Mouse (Mus musculus) gastrocnemius, postnatal 4 days (tissue): Measurements from ENCODE around the gene Slc16a5. TPM values are rescaled to one million over a fixed set of nuclear protein-coding genes. Genes with fewer than 3 reads are reported as not detected.

Experiments used
- DNase-seq, 2 experiments: peaks; one replicate each; pipeline ENCODE4 v3.0.0; 2021 to 2022; ENCODE audit warnings: low spot score in 2 of 2, mixed read lengths in 2 of 2
- long read RNA-seq, 2 experiments: library from polyadenylated mRNA; stranded (forward); transcript quantifications; one replicate each; pipeline ENCODE4 v2.0.0; 2021
- total RNA-seq, 2 experiments: library from RNA; stranded (reverse); gene quantifications; 2 replicates each; pipeline ENCODE4 v1.2.3; 2021

The Slc16a5 gene
- not detected for total RNA-seq
- long read RNA-seq, experiment 1: 0 reads
- long read RNA-seq, experiment 2: 0 reads

GRCm38 (mm10) chr11:115462243-115462891, at the start of gene Slc16a5:
Slc16a5 (plus strand) TSS chr11:115462474.
- no peak for DNase-seq

DNA sequence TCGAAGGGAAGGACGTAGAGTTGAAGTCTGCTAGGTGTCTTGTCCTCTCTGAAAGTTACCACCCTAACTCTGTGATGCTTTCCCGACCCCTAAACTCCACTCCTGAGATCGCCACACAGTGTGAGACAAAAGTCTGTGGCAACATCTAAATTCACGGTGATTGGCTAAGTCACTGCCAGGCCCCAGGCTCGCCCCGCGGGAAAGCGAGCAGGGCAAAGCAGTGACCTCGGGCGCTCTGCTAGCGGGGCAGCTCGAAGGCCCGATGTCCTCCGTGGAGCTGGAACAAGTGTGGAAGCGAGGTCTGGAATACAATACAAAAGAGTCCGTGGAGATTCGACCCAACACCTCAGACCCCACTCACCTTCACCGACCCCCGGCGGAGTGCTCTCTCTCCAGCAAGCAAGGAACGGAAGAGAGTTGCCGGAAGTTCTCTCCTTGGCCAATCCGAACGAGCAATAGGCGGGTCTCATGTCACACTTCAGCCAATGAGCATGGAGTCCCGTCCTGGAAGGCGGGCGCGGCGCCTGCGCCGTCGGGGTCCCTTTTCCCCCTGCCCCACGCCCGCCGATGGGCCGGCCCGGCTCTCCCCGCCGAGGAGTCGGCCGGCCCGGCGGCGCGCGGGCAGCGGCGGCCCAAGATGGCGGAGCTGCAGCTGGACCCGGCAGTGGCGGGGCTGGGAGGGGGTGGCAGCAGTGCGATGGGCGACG, 42.6 kb upstream of the Slc16a5 start, which contains the start of the genes Atp5h and Kctd2:
Gene Atp5h, minus strand, starts transcription at position 432 of the 707 bp plus-strand sequence.
Gene Kctd2, plus strand, starts transcription at position 598 of the 707 bp plus-strand sequence.
- peak; percentile 92 to 94 for DNase-seq

DNA sequence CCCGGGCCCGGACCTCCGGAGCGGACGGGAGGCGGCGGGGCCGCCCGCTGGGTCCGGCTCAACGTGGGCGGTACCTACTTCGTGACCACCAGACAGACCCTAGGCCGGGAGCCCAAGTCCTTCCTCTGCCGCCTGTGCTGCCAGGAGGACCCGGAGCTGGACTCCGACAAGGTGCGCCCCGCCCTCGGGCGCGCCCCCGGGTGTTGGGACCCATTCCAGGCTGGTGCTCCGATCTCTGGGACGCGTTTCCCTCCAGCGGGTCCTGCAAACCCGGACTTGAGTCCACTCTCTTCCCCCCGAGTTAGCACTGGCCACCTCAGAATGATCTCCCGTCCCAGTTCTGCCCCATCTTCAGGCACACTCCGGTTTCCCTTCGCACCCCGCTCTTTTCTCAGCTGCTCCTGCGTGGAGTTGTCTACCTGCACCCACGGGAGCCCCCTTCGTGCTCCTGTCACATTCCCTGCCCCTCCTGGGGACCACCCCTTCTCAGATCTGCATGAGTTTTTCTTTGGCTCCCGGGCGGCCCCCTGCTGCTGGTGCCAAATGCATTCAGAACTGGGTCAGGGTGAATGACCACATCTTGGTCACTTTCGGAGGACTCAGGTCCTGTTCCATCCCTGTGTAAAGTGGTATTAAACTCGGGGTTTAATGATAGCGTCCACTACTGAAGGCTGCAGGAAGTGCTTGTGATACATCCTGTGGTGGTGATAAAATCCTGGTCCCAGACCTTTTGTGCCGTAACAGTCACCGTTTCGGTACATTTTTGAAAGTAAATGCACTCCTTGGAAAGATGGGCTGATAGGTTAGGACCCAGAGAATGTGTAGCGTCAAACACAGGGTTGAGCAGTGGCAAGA, 41.7 kb upstream of the Slc16a5 start:
- peak; percentile 54 to 72 for DNase-seq

- no peak for DNase-seq
These were observed 40.9 kb upstream of the Slc16a5 start for GRCm38 (mm10) chr11:115421328-115421727.

DNA sequence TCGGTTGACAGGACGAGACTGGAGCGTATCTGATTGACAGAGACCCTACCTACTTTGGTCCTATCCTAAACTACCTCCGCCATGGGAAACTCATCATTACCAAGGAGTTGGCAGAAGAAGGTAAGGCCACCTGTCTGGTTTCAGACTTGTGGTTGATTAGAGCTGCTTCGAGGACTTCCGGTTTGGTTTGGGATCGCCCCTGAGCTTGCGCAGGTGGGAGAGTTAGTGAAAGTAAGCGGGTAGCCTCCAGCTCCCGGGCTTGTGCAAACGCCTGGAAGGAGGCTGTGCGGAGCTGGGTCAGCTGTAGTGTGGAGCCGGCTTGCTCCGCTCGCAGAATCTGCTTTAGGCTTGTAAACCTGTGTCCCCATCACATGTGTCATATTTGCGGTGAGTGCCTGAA, 40.3 kb upstream of the Slc16a5 start:
- no peak for DNase-seq

DNA sequence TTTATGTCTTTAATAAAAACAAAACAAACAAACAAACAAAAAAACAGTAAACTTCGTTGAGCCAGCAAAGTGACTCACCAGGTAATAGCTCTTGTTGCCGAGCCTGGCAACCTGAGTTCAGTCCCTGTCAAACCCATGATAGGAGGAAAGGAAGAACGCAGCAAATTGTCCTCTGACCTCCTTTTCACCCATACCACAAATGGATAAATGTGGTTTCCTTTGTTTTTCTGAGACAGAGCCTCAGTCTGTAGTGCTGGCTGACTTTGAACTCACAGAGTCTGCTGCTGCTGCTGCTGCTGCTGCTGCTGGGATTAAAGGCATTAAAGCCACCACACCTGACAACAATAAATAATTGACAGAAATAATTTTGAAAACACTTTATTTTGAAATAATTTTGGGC, 39.2 kb upstream of the Slc16a5 start:
- DNase-seq: no peak

GRCm38 (mm10) chr11:115424666-115425065, 37.6 kb upstream of the Slc16a5 start:
- DNase-seq: no peak

- no peak for DNase-seq
These were observed 36.6 kb upstream of the Slc16a5 start for GRCm38 (mm10) chr11:115425671-115426070.

GRCm38 (mm10) chr11:115427482-115428331, 34.6 kb upstream of the Slc16a5 start:
- peak in 1 of 2 experiments; percentile 63 for DNase-seq

DNA sequence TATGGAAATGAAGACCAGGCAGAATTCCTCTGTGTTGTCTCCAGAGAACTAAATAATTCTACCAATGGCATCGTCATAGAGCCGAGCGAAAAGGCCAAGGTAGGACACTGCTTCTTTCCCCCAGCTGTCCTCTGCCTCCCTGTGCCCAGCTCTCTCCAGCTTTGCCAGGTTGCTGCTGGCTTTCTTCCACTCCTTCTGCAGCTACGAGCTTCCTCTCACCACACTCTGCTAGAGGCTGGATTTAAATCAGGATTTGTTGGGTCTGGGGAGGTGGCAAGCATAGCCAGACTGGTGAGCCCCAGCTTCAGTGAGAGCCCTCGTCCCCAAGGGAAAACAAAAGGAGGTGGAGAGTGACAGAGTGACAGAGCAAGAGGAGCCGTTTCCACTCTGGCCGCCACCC, 33.0 kb upstream of the Slc16a5 start:
- DNase-seq: no peak

DNA sequence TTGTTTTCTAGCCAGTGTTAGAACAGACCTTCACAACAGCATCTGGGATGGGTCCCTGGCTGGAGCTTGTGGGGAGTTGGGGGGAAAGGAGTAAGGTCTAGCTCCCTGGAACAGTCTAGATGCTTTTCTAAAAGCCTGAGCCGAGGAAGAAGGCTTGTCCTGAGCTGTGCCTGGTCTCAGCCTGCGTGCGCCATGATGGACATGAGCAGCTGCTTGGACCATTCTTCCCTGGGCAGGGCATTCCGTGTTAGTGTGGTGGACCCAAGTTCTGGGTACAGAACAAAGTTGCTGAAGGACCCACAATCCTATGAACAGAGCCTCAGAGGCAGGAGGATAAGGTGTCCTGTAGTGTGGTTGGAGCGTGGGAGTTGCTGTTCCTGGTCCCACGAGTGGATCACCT, 31.7 kb upstream of the Slc16a5 start:
- no peak for DNase-seq

DNA sequence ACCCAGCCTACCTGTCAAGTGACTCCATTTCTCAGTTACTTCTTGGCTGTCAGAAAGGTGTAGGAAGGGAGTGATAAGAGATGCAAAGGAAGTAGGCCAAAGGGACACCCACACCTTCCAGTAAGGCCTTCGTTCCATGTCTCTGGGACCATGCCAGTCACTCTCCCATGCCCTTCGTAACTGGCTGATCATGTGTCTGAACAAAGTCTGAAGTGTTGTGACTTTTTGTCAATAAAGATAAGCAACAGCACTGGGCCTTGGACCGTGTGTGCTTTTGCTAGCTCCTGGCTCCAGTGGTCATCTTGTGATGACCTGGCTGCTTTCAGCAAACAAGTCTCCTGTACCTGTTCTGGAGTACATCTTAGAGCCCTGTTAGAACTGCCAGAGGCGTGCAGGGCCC, 29.5 kb upstream of the Slc16a5 start:
- no peak for DNase-seq

- no peak for DNase-seq
These were observed 28.9 kb upstream of the Slc16a5 start for GRCm38 (mm10) chr11:115433342-115433741.

DNA sequence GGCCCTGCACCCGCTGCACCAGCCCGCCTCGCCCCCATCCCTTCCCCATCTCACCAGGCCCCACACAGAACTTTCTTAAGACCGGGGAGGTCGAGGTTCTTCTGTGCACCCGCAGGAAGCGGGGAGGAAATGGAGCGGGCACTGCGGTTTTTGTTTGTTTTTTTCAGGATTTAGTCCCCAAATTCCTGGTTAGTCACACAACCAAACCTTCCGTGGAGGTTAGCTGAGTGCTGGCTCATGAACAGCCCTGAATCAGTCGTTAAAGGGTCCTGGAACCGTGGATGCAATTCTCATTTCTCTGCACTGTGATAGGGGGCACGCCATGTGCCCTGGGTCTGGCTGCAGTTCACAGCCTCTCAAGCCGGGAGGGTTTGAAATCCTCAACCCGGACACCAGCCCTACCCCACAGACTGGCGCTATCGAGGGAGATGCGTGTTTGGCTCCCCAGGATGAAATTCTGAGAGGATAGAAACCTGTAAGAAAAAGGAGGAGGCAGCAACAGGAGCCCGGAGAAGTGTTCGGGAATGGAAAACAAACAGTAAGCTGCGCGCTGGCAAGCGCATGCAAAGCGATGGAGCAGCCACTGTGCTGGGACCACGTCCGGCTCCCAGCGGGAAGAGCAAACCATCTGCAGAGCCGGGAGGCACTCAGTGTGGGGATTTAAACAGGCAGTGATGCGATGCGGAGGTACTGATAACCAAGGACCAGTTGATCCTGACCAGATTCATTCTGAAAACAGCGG, 26.5 kb upstream of the Slc16a5 start:
- no peak for DNase-seq

DNA sequence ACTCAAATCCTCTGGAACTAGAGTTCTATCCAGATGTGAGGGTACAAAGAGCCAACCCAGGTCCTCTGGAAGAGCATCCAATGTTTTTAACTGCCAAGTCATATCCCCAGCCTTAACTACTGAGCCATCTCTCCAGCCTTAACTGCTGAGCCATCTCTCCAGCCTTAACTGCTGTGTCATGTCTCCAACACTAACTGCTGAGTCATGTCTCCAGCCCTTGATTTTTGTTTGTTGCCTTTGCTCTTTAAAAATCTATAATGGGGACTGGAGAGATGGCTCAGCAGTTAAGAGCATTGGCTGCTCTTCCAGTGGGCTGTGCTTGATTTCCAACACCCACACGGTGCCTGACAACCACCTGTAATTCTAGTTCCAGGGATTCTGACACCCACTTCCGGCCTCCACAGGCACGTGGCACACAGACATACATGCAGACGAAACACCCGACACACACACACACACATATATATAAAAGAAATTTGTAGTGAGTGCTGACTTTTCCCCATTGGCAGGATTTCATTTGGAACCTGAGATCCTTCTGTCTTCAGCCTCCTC, 24.6 kb upstream of the Slc16a5 start:
- no peak for DNase-seq

GRCm38 (mm10) chr11:115439326-115439725, 22.9 kb upstream of the Slc16a5 start:
- DNase-seq: no peak

DNA sequence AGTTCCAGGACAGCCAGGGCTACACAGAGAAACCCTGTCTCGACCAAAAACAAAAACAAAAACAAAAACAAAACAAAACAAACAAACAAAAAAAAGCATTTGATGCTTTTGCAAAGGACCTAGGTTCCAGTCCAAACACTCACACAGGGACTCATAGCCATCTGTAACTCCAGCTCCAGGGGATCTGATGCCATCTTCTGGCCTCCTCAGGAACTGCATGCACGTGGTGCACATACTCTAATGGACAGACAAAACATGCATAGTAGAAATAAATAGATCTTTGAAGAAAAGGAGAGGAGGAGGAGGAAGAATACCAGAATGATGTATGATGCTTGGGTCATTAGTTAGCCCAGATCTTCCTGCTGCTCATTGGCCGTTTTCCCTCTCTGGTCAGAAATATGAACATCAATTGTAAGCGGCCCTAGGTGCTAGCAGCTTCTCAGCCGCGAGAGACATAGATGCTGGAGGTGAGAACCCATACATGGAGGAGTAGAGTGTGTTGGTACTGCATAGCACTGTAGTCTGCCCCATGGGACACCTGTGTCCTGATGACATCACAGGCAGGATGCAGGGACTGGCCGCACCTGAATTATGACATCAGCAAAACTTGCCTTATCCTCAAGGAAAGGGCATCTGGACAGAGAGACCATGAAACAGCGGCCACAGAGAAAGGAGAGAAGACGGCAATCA, 22.2 kb upstream of the Slc16a5 start, which contains the start of gene Trim80:
Gene Trim80, plus strand, starts transcription at position 640 of the 690 bp plus-strand sequence.
- DNase-seq: no peak

GRCm38 (mm10) chr11:115441417-115441816, 20.9 kb upstream of the Slc16a5 start:
- DNase-seq: no peak

- DNase-seq: no peak
These were observed 15.4 kb upstream of the Slc16a5 start for GRCm38 (mm10) chr11:115446906-115447305.
